Mouse (Mus musculus) c-Kit-positive CD71-positive TER-119-negative erythroid progenitor cells, embryonic 14.5 days (primary cell): ENCODE measurements around the gene Nppa.

Source experiments
- DNase-seq: peaks from one replicate; pipeline ENCODE4 v3.0.0-alpha.2; 2013; ENCODE audit warnings: low read depth

Nppa gene

GRCm38 (mm10) chr4:148000202-148000772 lies at the start of gene Nppa:
TSS of gene Nppa (plus strand) at chr4:148000722.
- DNase-seq: no peak

GRCm38 (mm10) chr4:147953590-147953989 lies 46.9 kb upstream of the Nppa start:
- peak; percentile 44 for DNase-seq

- DNase-seq: no peak
These were observed 43.4 kb upstream of the Nppa start for GRCm38 (mm10) chr4:147957141-147957540.

GRCm38 (mm10) chr4:147959881-147960831 lies 40.4 kb upstream of the Nppa start:
- DNase-seq: peak; percentile 73

GRCm38 (mm10) chr4:147962781-147963180 lies 37.7 kb upstream of the Nppa start:
- no peak for DNase-seq

- no peak for DNase-seq
These were observed 36.9 kb upstream of the Nppa start for GRCm38 (mm10) chr4:147963623-147964022.

- DNase-seq: no peak
These were observed 34.8 kb upstream of the Nppa start for GRCm38 (mm10) chr4:147965712-147966111.

- DNase-seq: no peak
These were observed 31.7 kb upstream of the Nppa start for GRCm38 (mm10) chr4:147968816-147969215.

- no peak for DNase-seq
These were observed 31.2 kb upstream of the Nppa start for GRCm38 (mm10) chr4:147969337-147969736.

- no peak for DNase-seq
These were observed 24.3 kb upstream of the Nppa start for GRCm38 (mm10) chr4:147976237-147976636.

- DNase-seq: no peak
These were observed 22.8 kb upstream of the Nppa start for GRCm38 (mm10) chr4:147977726-147978125.

GRCm38 (mm10) chr4:147978391-147978790 lies 22.1 kb upstream of the Nppa start:
- DNase-seq: no peak

GRCm38 (mm10) chr4:147979441-147979860 lies 21.1 kb upstream of the Nppa start:
- DNase-seq: no peak

GRCm38 (mm10) chr4:147985205-147986132 lies 15.1 kb upstream of the Nppa start, which contains the start of gene Nppb:
TSS of gene Nppb (plus strand) at chr4:147985788.
- DNase-seq: peak; percentile 30

- DNase-seq: no peak
These were observed 6.9 kb upstream of the Nppa start for GRCm38 (mm10) chr4:147993571-147994095.

- no peak for DNase-seq
These were observed 5.2 kb upstream of the Nppa start for GRCm38 (mm10) chr4:147995311-147995710.

GRCm38 (mm10) chr4:148001013-148001789 lies 679 bp downstream of the Nppa start:
- no peak for DNase-seq

- DNase-seq: no peak
These were observed 1.3 kb downstream of the Nppa start for GRCm38 (mm10) chr4:148001866-148002265.

GRCm38 (mm10) chr4:148004361-148004760 lies 3.8 kb downstream of the Nppa start:
- DNase-seq: no peak

- DNase-seq: no peak
These were observed 7.9 kb downstream of the Nppa start for GRCm38 (mm10) chr4:148008412-148008811.

- DNase-seq: no peak
These were observed 9.1 kb downstream of the Nppa start for GRCm38 (mm10) chr4:148009641-148010040.
